Mouse (Mus musculus) cerebellum, adult 2 months (tissue): ENCODE data around the gene Wdr17. TPM values are rescaled to one million over a fixed set of nuclear protein-coding genes. Genes with fewer than 3 reads are reported as not detected.

ENCODE experiments used
- DNase-seq, 2 experiments: peaks; one replicate each; pipeline ENCODE4 v3.0.0; 2021
- H3K27ac ChIP-seq: fragments of 200-500 bp; 2 replicates; pipeline ENCODE4 v1.5.1; 2012; ENCODE audit warnings: low read length, control low read depth, inconsistent platforms; ENCODE audit not compliant: insufficient read depth
- H3K27me3 ChIP-seq: fragments of 200-500 bp; 2 replicates; pipeline ENCODE4 v1.6.1; 2012; ENCODE audit warnings: inconsistent platforms, mild to moderate bottlenecking, low read length, moderate library complexity; ENCODE audit not compliant: control insufficient read depth, insufficient read depth
- H3K4me1 ChIP-seq: fragments of 200-500 bp; 2 replicates; pipeline ENCODE4 v1.6.1; 2011; ENCODE audit warnings: low read length; ENCODE audit not compliant: control insufficient read depth, insufficient read depth
- H3K4me3 ChIP-seq: fragments of 200-500 bp; replicated peaks from 2 replicates; pipeline ENCODE3; 2011; ENCODE audit warnings: mild to moderate bottlenecking, low read depth, low read length, control low read depth; ENCODE audit not compliant: insufficient read depth
- CTCF ChIP-seq: fragments of 200-500 bp; IDR thresholded peaks from 2 replicates; pipeline ENCODE4 v1.5.1; 2011; ENCODE audit warnings: low read depth, mild to moderate bottlenecking, control low read depth, low read length, moderate library complexity, borderline replicate concordance; ENCODE audit not compliant: insufficient read depth
- POLR2A ChIP-seq: fragments of 200-500 bp; IDR thresholded peaks from 2 replicates; pipeline ENCODE4 v1.6.1; 2011; ENCODE audit warnings: low read length, control low read depth, borderline replicate concordance; ENCODE audit not compliant: insufficient read depth
- WGBS: fragments of 180-500 bp; shearing (Covaris S2); methylation state at CpG from one replicate; pipeline ENCODE4 v1.1.7; 2018; 5-methylcytosine and 5-hydroxymethylcytosine counted together
- polyA plus RNA-seq: library from polyadenylated mRNA; depleted of rRNA; stranded (reverse); fragments of >200 nt; gene quantifications from 2 replicates; pipeline ENCODE4 v1.2.3, GENCODE M21; 2012

The Wdr17 gene
- polyA plus RNA-seq, 1 experiment: 7.3 TPM

- no peak overlapping the region for H3K27ac ChIP-seq
- 78% methylated on average over 2 of the region's 2 CpGs for WGBS
Measured at GRCm38 (mm10) chr8:54894637-54895322, 7.8 kb upstream of the Wdr17 start.

GRCm38 (mm10) chr8:54894180-54894579 is 7.2 kb upstream of the Wdr17 start:
- WGBS: 86% methylated on average over 1 of the region's 1 CpGs
- Histone ChIP-seq H3K4me3 (no peak overlapping the region), H3K27ac (no peak overlapping the region), H3K4me1 (no peaks in the 10 kb centered on the region), H3K27me3 (no peaks in the 10 kb centered on the region)
- DNase-seq: no peak
- TF ChIP-seq CTCF (no peak), POLR2A (no peak)

More at GRCm38 (mm10) chr8:54894637-54895322, 7.8 kb upstream of the Wdr17 start:
- Histone ChIP-seq H3K4me3 (no peak overlapping the region), H3K4me1 (no peaks in the 10 kb centered on the region), H3K27me3 (no peaks in the 10 kb centered on the region)
- no peak for DNase-seq
- TF ChIP-seq CTCF (no peak), POLR2A (no peak)

DNA sequence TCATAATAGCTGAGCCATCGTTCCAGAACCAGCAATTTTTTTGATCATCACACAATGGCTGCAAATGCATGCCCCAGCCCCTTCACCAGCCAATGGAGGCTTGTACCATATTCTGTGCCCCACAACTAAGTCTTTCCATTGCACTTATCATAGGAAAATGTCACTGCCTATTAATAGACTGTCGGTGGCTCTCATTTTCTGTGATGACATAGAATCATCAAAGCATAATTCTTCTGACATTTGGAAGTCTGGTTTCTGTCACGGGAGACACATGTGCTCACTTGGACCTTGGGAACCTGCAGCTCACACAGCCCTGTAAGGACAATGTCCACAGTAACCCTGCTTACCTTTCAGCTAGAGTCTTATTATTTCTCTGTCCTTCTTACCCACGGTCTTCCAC is 424 bp downstream of the Wdr17 start:
- H3K4me3 ChIP-seq: no peak overlapping the region

GRCm38 (mm10) chr8:54876458-54876857 is 10.5 kb downstream of the Wdr17 start:
- Histone ChIP-seq H3K27me3 (no peaks in the 10 kb centered on the region), H3K4me3 (no peak overlapping the region), H3K27ac (no peak overlapping the region), H3K4me1 (no peaks in the 10 kb centered on the region)
- WGBS: 58% methylated on average over 4 of the region's 4 CpGs
- DNase-seq: no peak
- TF ChIP-seq POLR2A (no peak), CTCF (no peak)

More for the DNA sequence above, 424 bp downstream of the Wdr17 start:
- H3K27ac ChIP-seq: no peak overlapping the region
- H3K4me1 ChIP-seq: no peaks in the 10 kb centered on the region
- H3K27me3 ChIP-seq: no peaks in the 10 kb centered on the region
- TF ChIP-seq CTCF: no peak
- no peak for TF ChIP-seq POLR2A
- DNase-seq: no peak
- 82% methylated on average over 4 of the region's 4 CpGs for WGBS

- Histone ChIP-seq H3K4me3 (no peak overlapping the region), H3K4me1 (no peaks in the 10 kb centered on the region), H3K27ac (no peak overlapping the region), H3K27me3 (no peaks in the 10 kb centered on the region)
- no peak for TF ChIP-seq CTCF
- TF ChIP-seq POLR2A: no peak
- WGBS: 34% methylated on average over 1 of the region's 1 CpGs
- no peak for DNase-seq
Measured at GRCm38 (mm10) chr8:54864761-54865064, 22.3 kb downstream of the Wdr17 start.

DNA sequence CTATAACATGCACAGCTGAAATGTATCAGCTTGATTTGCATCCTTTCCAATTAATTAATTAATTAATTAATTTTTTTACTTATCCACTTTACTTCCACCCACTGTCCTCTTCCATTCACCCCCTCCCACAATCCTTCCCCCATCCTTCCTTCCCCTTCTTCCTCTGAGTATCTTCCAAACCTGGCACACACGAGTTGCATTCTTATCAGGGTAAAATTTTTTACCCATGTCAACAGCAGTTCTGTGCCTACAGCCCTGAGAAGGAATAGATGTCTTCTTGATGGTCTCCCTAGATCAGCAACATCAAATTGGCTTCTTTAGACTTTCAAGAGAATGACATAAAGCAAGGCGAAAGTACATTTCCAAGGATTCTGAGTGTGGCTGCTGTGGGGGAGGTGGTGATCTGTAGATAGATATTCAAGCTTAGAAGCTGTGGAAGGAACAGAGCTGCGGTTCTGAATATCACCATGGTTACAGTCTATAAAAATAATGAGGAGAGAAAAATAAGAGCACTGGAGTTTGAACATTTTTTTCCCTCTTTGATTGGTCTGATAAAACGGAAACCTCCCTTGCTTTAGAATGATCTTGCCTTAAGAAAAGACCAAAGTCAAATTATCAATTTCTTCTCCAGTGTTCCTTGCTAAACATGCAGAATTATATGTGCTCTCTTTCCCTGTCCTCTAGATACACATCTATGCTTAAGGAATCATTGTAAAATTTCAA is 22.8 kb downstream of the Wdr17 start:
- no peak overlapping the region for H3K27ac ChIP-seq
- 68% methylated on average over 4 of the region's 4 CpGs for WGBS
- DNase-seq: no peak
- TF ChIP-seq POLR2A (no peak), CTCF (no peak)
- H3K4me3 ChIP-seq: no peak overlapping the region
- H3K27me3 ChIP-seq: no peaks in the 10 kb centered on the region
- no peaks in the 10 kb centered on the region for H3K4me1 ChIP-seq

DNA sequence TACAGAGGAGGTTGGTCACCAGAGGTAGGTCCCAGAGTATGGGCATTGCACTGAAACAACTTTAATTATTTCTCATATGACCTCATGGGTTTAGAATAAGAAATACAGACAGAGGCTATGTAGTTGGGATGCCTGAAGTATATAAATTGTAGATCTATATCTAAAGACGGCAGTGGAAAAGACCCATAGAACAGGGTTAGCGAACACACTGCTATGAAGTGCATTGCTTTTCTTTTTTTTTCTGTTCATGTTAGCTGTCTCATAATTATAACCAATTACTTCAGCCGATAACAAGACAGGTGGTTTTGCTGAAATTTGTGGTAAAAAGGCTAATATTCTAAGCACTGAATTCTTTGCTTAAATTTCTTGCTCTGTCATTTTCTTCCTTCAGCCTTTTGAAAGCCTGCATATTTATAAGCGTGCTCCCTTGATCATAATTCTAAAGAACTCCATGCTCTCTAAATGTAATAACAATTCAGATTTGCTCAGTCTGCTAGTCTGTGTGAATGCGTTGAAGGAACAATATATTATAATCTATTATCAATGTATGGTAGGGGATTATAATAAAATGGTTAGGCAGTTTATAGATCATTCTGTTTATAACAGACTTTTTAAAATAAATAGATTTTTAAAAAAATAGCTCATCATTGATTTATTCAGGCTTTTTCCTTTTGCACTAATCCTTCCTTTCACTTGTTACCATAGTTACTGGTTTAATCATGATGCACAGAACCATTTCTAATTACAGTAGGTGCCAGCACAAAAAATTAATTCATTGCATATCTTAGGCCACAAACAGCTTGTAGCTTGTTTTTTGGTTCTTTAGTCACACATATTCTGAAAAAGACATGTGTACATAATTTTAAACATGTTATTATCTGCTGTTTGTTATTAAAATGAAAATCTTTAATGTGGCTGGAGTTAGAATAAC is 50.7 kb downstream of the Wdr17 start:
- TF ChIP-seq CTCF: no peak
- TF ChIP-seq POLR2A: no peak
- no peaks in the 10 kb centered on the region for H3K27me3 ChIP-seq
- H3K27ac ChIP-seq: no peak overlapping the region
- no peak overlapping the region for H3K4me3 ChIP-seq
- no peak for DNase-seq
- no peaks in the 10 kb centered on the region for H3K4me1 ChIP-seq
- 82% methylated on average over 5 of the region's 5 CpGs for WGBS
